Mouse (Mus musculus): ENCODE results near the gene Uqcc3. TPM values are rescaled to one million over a fixed set of nuclear protein-coding genes. Genes with fewer than 3 reads are reported as not detected.
"Not testable (repeated sequence)": the region's sequence is repeated elsewhere in the genome, so short reads cannot be mapped to it uniquely, and the experiment has no call there.

Gene Uqcc3
- polyA plus RNA-seq, 1 experiment from 2014 or later = 62.8 TPM

GRCm38 (mm10) chr19:8919000-8919399 lies 38.3 kb upstream of the Uqcc3 start:
- Histone ChIP-seq H3K36me3 (peaks cover 31% of the 10 kb centered on the region), H3K27me3 (replicated peaks) (no peaks in the 10 kb centered on the region), H3K27ac (no peak overlapping the region), H3K9me3 (no peaks in the 10 kb centered on the region), H3K4me1 (peaks cover 12% of the 10 kb centered on the region; the same call in 1 of the 2 replicates), H3K4me2 (no peak overlapping the region), H3K9ac (no peak overlapping the region), H3K4me3 (replicated peaks) (no peak overlapping the region)
- ATAC-seq (ENCODE audit: insufficient read depth, low FRiP score, low read depth) = no peak
- 88% methylated on average over 3 of the region's 3 CpGs for WGBS

GRCm38 (mm10) chr19:8914212-8914611 lies 33.5 kb upstream of the Uqcc3 start:
- H3K27ac ChIP-seq = no peak overlapping the region
- no peaks in the 10 kb centered on the region for H3K27me3 ChIP-seq (replicated peaks)
- H3K9me3 ChIP-seq = no peaks in the 10 kb centered on the region
- ATAC-seq (ENCODE audit: insufficient read depth, low FRiP score, low read depth) = no peak
- no peaks in the 10 kb centered on the region for H3K4me1 ChIP-seq
- H3K9ac ChIP-seq = no peak overlapping the region
- no peak overlapping the region for H3K4me2 ChIP-seq
- WGBS = 90% methylated on average over 3 of the region's 3 CpGs
- peaks cover 73% of the 10 kb centered on the region for H3K36me3 ChIP-seq
- H3K4me3 ChIP-seq (replicated peaks) = no peak overlapping the region

GRCm38 (mm10) chr19:8911810-8912209 lies 31.1 kb upstream of the Uqcc3 start:
- Histone ChIP-seq H3K9me3 (no peaks in the 10 kb centered on the region), H3K4me1 (no peaks in the 10 kb centered on the region), H3K27ac (no peak overlapping the region), H3K36me3 (peaks cover 94% of the 10 kb centered on the region), H3K4me3 (replicated peaks) (no peak overlapping the region), H3K27me3 (replicated peaks) (no peaks in the 10 kb centered on the region), H3K9ac (no peak overlapping the region), H3K4me2 (no peak overlapping the region)
- no peak for ATAC-seq (ENCODE audit: insufficient read depth, low FRiP score, low read depth)
- 87% methylated on average over 5 of the region's 5 CpGs for WGBS

- no peak overlapping the region for H3K9ac ChIP-seq
- no peak overlapping the region for H3K4me3 ChIP-seq (replicated peaks)
- H3K27ac ChIP-seq = no peak overlapping the region
- H3K27me3 ChIP-seq (replicated peaks) = no peaks in the 10 kb centered on the region
- WGBS = 85% methylated on average over 6 of the region's 6 CpGs
- no peak overlapping the region for H3K4me2 ChIP-seq
- no peak for ATAC-seq (ENCODE audit: insufficient read depth, low FRiP score, low read depth)
- H3K4me1 ChIP-seq = no peaks in the 10 kb centered on the region
- peaks cover 78% of the 10 kb centered on the region for H3K36me3 ChIP-seq
- no peaks in the 10 kb centered on the region for H3K9me3 ChIP-seq
Observed at GRCm38 (mm10) chr19:8908531-8908930, 27.8 kb upstream of the Uqcc3 start.

- ATAC-seq (ENCODE audit: insufficient read depth, low FRiP score, low read depth) = no peak
- peaks cover 45% of the 10 kb centered on the region for H3K36me3 ChIP-seq
- no peaks in the 10 kb centered on the region for H3K27me3 ChIP-seq (replicated peaks)
- H3K4me2 ChIP-seq = no peak overlapping the region
- H3K9ac ChIP-seq = no peak overlapping the region
- no peak overlapping the region for H3K27ac ChIP-seq
- peaks cover 8% of the 10 kb centered on the region for H3K4me1 ChIP-seq
- 92% methylated on average over 5 of the region's 5 CpGs for WGBS
- H3K4me3 ChIP-seq (replicated peaks) = no peak overlapping the region
- no peaks in the 10 kb centered on the region for H3K9me3 ChIP-seq
Observed at GRCm38 (mm10) chr19:8903412-8903811, 22.7 kb upstream of the Uqcc3 start.

GRCm38 (mm10) chr19:8899079-8899478 lies 18.4 kb upstream of the Uqcc3 start:
- no peak overlapping the region for H3K27ac ChIP-seq
- H3K4me1 ChIP-seq = peaks cover 27% of the 10 kb centered on the region
- no peaks in the 10 kb centered on the region for H3K27me3 ChIP-seq (replicated peaks)
- peak overlapping the region; percentile 35 for H3K9ac ChIP-seq
- WGBS = 26% methylated on average over 3 of the region's 3 CpGs
- peak overlapping the region; percentile 69 for H3K4me2 ChIP-seq
- H3K36me3 ChIP-seq = peaks cover 29% of the 10 kb centered on the region
- ATAC-seq (ENCODE audit: insufficient read depth, low FRiP score, low read depth) = no peak
- H3K9me3 ChIP-seq = no peaks in the 10 kb centered on the region
- H3K4me3 ChIP-seq (replicated peaks) = peak overlapping the region; percentile 66

- Histone ChIP-seq H3K4me1 (peaks cover 32% of the 10 kb centered on the region), H3K27me3 (replicated peaks) (no peaks in the 10 kb centered on the region), H3K36me3 (peaks cover 25% of the 10 kb centered on the region), H3K4me3 (replicated peaks) (peak overlapping the region; percentile 66), H3K9ac (peak overlapping the region; percentile 84), H3K4me2 (peak overlapping the region; percentile 69), H3K9me3 (no peaks in the 10 kb centered on the region), H3K27ac (peak overlapping the region; percentile 92)
- no peak for ATAC-seq (ENCODE audit: insufficient read depth, low FRiP score, low read depth)
- 3% methylated on average over 13 of the region's 13 CpGs for WGBS
Observed at GRCm38 (mm10) chr19:8898576-8898975, 17.9 kb upstream of the Uqcc3 start.

- H3K27me3 ChIP-seq (replicated peaks) = no peaks in the 10 kb centered on the region
- H3K36me3 ChIP-seq = peaks cover 21% of the 10 kb centered on the region
- H3K9ac ChIP-seq = peak within 1 kb of the TSS; percentile 84
- H3K9me3 ChIP-seq = no peaks in the 10 kb centered on the region
- under 1% methylated on average over 53 of the region's 53 CpGs for WGBS
- peak within 1 kb of the TSS; percentile 69 for H3K4me2 ChIP-seq
- peaks cover 33% of the 10 kb centered on the region for H3K4me1 ChIP-seq
- peak within 1 kb of the TSS; percentile 92 for H3K27ac ChIP-seq
- peak; percentile 99 for ATAC-seq (ENCODE audit: insufficient read depth, low FRiP score, low read depth)
- H3K4me3 ChIP-seq (replicated peaks) = peak within 1 kb of the TSS; percentile 66
Observed at GRCm38 (mm10) chr19:8897865-8898495, 17.3 kb upstream of the Uqcc3 start, which contains the start of gene Ganab. Ganab (plus strand) TSS chr19:8898071.

GRCm38 (mm10) chr19:8897211-8897864 lies 16.6 kb upstream of the Uqcc3 start:
- H3K27me3 ChIP-seq (replicated peaks); H3K9me3 ChIP-seq: not testable (repeated sequence)
- WGBS = 22% methylated on average over 21 of the region's 21 CpGs
- Histone ChIP-seq H3K36me3 (peaks cover 17% of the 10 kb centered on the region), H3K4me3 (replicated peaks) (peak overlapping the region; percentile 66), H3K4me2 (peak overlapping the region; percentile 60), H3K27ac (peak overlapping the region; percentile 91), H3K9ac (peak overlapping the region; percentile 55), H3K4me1 (peaks cover 33% of the 10 kb centered on the region)
- ATAC-seq (ENCODE audit: insufficient read depth, low FRiP score, low read depth) = peak; percentile 28

- not testable (repeated sequence) for H3K4me3 ChIP-seq (replicated peaks); H3K9ac ChIP-seq; ATAC-seq (ENCODE audit: insufficient read depth, low FRiP score, low read depth); H3K27ac ChIP-seq; H3K9me3 ChIP-seq; H3K4me2 ChIP-seq; H3K27me3 ChIP-seq (replicated peaks)
- WGBS = 83% methylated on average over 5 of the region's 5 CpGs
- peaks cover 13% of the 10 kb centered on the region for H3K36me3 ChIP-seq
- peaks cover 33% of the 10 kb centered on the region for H3K4me1 ChIP-seq
Observed at GRCm38 (mm10) chr19:8896231-8896630, 15.5 kb upstream of the Uqcc3 start.

- ATAC-seq (ENCODE audit: insufficient read depth, low FRiP score, low read depth) = no peak
- Histone ChIP-seq H3K9me3 (no peaks in the 10 kb centered on the region), H3K27ac (no peak overlapping the region), H3K36me3 (peaks cover 15% of the 10 kb centered on the region), H3K4me3 (replicated peaks) (no peak overlapping the region), H3K4me1 (peaks cover 33% of the 10 kb centered on the region), H3K4me2 (no peak overlapping the region), H3K27me3 (replicated peaks) (no peaks in the 10 kb centered on the region), H3K9ac (no peak overlapping the region)
- WGBS = 89% methylated on average over 9 of the region's 9 CpGs
Observed at GRCm38 (mm10) chr19:8895397-8895960, 14.8 kb upstream of the Uqcc3 start.

Data from stomach, embryonic 15.5 days (tissue).